Mouse (Mus musculus) megakaryocyte-erythroid progenitor cell, adult 5-6 weeks (primary cell): ENCODE data around the gene Stk32c. TPM values are rescaled to one million over a fixed set of nuclear protein-coding genes. Genes with fewer than 3 reads are reported as not detected.

Experiments
- ATAC-seq: replicated peaks from 2 replicates; pipeline ENCODE4 v1.8.0; 2016; ENCODE audit warnings: mild to moderate bottlenecking, inconsistent platforms; ENCODE audit not compliant: severe bottlenecking, poor library complexity, low FRiP score, low TSS enrichment
- total RNA-seq, 2 experiments: library from RNA; stranded (forward) in 1 of 2; stranded (reverse) in 1 of 2; fragments of 200-1000, 215-1000 nt in 1 of 2; fragments of >200 nt in 1 of 2; fragmentation: Nextera tagmentation in 1 of 2; gene quantifications; 2 replicates each; pipeline ENCODE4 v1.2.3; 2014 to 2017

Stk32c gene
- total RNA-seq, 2 experiments from 2014 or later = not detected

- no peak for ATAC-seq
Observed at GRCm38 (mm10) chr7:139105076-139105475, 108.0 kb downstream of the Stk32c start.

GRCm38 (mm10) chr7:139103960-139104381, 109.1 kb downstream of the Stk32c start:
- ATAC-seq = no peak

GRCm38 (mm10) chr7:139101826-139102225, 111.3 kb downstream of the Stk32c start:
- ATAC-seq = no peak

- no peak for ATAC-seq
Observed at GRCm38 (mm10) chr7:139101286-139101804, 111.8 kb downstream of the Stk32c start.

DNA sequence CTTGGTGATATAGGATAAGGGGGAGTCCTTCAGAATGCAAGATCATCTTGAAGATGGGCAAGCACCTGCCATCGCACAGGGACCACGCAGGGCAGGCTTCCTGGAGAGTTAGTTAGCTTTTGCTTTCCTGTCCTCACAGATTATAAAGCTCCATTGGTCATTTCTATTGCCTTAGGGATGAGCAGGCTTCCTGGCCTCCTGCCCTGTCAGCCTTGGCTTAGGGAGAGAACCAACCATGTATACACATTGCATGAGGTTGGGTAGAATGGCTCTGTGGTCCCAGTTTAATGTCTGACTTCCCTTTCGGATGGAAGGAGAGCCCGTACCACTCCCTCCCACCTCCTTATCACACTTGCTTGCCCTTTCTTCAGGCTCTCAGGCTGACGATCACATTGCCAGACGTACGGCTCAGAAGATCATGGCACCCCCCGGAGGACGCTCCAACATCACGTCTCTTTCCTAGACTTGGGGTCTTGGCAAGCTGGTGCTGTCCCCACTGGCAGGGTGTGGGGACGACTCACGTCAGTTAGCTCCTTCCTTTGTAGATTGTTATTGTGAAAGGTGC, 112.5 kb downstream of the Stk32c start:
- ATAC-seq = no peak

DNA sequence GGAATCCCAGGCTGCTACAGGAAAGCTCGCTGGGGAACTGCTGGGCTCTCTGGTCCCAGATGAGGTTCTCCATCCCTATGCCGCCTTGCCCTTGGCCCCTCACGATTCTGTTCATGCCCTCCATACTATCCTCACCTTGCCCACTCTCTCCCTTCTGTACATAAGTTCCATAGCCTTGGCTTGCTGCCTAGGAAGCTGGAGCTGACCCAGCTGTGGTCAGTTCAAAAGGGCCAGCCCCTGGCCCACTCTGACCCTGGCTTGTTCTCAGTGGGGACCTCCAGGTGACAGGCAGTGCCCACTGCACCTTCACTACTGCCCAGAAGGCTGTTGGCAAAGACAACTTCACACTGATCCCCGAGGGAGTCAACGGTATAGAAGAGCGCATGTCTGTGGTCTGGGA, 116.7 kb downstream of the Stk32c start:
- no peak for ATAC-seq

DNA sequence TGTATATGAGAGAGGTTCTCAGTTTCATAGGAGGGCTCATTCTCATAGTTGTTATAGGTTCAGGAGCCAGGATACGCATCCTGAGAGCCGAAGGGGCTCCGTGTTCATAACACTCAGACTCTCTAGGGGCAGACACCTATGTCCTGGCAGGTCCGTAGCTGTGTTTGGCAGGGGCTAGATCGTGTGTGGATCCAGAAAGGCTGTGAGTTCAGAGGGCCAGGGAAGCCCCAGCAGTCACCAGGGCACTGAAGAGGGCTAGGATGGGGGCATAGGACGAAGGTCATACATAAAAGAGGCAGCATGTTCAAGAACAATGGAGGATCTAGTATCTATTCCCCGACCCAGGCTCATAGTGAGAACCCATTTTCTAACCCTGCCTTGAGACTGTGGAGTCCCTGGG, 117.8 kb downstream of the Stk32c start:
- no peak for ATAC-seq

- no peak for ATAC-seq
Observed at GRCm38 (mm10) chr7:139094761-139095160, 118.3 kb downstream of the Stk32c start.

DNA sequence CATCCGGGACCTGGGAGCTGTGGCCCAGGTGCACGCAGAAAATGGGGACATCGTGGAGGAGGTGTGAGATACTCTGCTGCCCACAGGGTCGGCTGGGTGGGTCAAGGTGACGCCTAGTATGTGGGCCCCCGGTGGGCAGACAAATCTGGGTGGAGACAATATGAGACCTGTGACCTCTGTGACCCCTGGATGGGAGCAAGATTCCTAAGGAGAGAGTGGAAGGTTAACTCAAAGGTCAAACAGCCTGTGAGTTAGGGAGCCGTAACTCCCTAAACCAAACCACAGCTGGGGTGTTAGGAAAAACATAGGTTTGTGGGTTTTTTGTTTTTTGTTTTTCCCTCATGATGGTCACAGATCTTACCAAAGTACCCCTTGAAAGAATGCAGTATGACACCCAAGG, 119.3 kb downstream of the Stk32c start:
- ATAC-seq = no peak

GRCm38 (mm10) chr7:139093124-139093523, 120.0 kb downstream of the Stk32c start:
- no peak for ATAC-seq

DNA sequence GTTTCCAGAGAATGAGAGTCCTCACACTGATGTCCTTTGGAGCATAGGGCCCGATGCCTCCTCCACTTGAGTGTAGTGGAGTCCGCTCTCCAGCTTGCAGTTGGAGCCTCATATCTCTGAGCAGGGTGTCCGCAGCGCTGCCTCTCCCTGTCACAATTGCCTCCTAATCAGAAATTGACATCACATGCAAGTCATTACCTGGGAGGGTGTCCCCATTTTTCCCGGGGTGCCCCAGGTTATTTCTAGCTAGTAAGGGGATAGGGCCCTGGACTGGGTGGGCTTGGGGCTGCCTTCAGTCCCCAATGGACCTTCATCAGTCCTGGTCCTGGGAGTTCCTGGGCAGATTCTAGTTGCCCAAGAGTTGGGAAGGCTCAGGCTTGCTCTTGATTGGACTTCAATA, 120.4 kb downstream of the Stk32c start:
- ATAC-seq = no peak

GRCm38 (mm10) chr7:139091681-139092080, 121.4 kb downstream of the Stk32c start:
- no peak for ATAC-seq

DNA sequence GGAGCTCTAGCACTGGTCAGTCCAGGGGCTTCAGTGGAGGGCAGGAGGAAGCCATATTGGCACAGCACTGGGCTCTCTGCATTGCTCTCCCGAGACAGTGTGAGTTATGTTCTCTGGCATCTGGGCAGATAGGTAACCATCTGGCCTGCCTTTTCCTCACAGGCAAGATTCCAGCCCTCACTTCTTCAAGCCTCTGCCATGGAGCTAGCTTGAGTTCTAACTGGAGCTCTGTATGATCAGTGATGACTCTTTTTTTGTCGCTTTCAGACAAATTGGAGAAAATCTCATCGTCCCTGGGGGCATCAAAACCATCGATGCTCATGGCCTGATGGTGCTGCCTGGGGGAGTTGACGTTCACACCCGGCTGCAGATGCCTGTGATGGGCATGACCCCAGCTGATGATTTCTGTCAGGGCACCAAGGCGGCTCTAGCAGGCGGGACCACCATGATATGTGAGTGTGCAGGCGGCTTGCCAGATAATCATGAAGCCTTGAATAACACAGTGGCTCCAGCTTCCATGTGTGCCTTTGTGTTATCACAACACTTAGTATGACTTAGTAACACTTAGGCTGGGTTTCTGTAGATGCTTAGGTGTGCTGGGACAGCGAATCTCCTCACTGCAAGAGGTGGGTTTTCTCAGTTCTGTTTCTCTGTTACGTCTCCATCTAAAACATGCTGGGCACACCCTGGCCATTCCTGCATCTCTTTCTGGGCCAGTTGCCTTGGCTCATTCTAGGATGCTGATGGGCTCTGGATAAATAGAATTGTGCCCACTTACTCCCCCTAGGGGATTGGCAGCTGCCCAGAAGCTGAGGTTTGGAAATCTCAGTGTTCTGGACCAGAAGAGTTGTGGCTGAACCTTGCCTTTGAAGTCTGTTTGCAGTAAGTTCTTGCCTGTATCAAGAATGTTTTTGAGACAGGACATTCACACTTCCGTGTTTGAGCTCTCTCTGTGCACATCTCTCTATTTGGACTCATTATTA, 122.9 kb downstream of the Stk32c start:
- ATAC-seq = no peak

- no peak for ATAC-seq
Observed at GRCm38 (mm10) chr7:139087801-139088200, 125.3 kb downstream of the Stk32c start.

- ATAC-seq = no peak
Observed at GRCm38 (mm10) chr7:139086195-139087158, 126.6 kb downstream of the Stk32c start.

GRCm38 (mm10) chr7:139085629-139086194, 127.4 kb downstream of the Stk32c start, which contains the start of gene Dpysl4:
TSS of gene Dpysl4 (plus strand) at chr7:139086001.
- ATAC-seq = 0 out of 2 replicates have a peak, but pooled peaks have one; percentile 14

DNA sequence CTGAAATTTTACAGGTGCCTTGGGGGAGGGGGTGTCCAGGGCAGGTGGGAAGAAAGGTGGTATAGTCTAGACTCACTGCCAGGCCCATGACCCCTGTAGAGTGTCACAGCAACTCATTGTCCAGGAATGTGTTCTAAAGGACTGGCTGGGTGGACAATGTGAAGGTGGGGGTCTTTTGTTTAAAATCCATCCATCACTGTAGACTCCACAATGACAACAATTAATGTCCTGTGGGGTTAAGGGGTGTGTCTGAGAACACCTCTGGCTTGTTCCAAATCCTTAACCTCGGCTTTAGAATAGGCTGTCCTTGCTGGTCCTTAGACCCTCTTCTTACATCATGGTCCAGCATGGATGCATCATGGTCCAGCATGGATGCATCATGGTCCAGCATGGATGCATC, 128.8 kb downstream of the Stk32c start:
- ATAC-seq = no peak

DNA sequence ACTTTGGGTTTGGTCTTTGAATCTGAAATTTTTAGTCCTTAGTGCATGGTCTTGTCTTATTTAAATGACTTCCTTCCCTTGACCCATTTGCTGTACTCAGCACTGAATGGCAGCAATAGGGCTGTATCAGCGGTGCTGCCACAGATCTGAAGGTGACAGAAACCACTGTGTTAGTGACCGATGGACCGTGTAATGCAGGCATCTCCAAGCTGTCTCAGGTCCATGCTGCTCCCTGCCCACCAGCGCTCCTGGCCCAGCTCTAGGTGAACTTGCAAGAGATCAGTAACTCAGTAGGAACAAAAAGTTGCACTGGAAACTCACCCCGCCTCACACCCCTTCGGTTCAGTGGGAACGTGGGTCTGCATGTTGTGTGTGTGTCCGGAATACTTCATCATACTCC, 130.8 kb downstream of the Stk32c start:
- ATAC-seq = no peak

GRCm38 (mm10) chr7:139081158-139081557, 131.9 kb downstream of the Stk32c start:
- ATAC-seq = no peak
